Mouse (Mus musculus): ENCODE results near the gene Zfp706.
A peak's percentile ranks its signal among the peaks of the same experiment; 100 is the strongest.

Zfp706 gene

GRCm38 (mm10) chr15:37007233-37007958 lies at the start of gene Zfp706:
Gene Zfp706, minus strand, starts transcription at chr15:37007773.
- peak; percentile 94 for DNase-seq (ENCODE audit: low read depth, low spot score)

- DNase-seq (ENCODE audit: low read depth, low spot score): no peak
These were observed 47.0 kb upstream of the Zfp706 start for GRCm38 (mm10) chr15:37054582-37054981.

- no peak for DNase-seq (ENCODE audit: low read depth, low spot score)
These were observed 45.7 kb upstream of the Zfp706 start for GRCm38 (mm10) chr15:37053085-37053762.

GRCm38 (mm10) chr15:37047403-37047802 lies 39.8 kb upstream of the Zfp706 start:
- no peak for DNase-seq (ENCODE audit: low read depth, low spot score)

GRCm38 (mm10) chr15:37046586-37046985 lies 39.0 kb upstream of the Zfp706 start:
- no peak for DNase-seq (ENCODE audit: low read depth, low spot score)

GRCm38 (mm10) chr15:37046131-37046530 lies 38.6 kb upstream of the Zfp706 start:
- no peak for DNase-seq (ENCODE audit: low read depth, low spot score)

GRCm38 (mm10) chr15:37045456-37045855 lies 37.9 kb upstream of the Zfp706 start:
- DNase-seq (ENCODE audit: low read depth, low spot score): no peak

GRCm38 (mm10) chr15:37042559-37042958 lies 35.0 kb upstream of the Zfp706 start:
- DNase-seq (ENCODE audit: low read depth, low spot score): no peak

- DNase-seq (ENCODE audit: low read depth, low spot score): no peak
These were observed 33.6 kb upstream of the Zfp706 start for GRCm38 (mm10) chr15:37041214-37041613.

- no peak for DNase-seq (ENCODE audit: low read depth, low spot score)
These were observed 31.1 kb upstream of the Zfp706 start for GRCm38 (mm10) chr15:37038666-37039065.

- no peak for DNase-seq (ENCODE audit: low read depth, low spot score)
These were observed 30.1 kb upstream of the Zfp706 start for GRCm38 (mm10) chr15:37037704-37038103.

GRCm38 (mm10) chr15:37036481-37037156 lies 29.0 kb upstream of the Zfp706 start:
- no peak for DNase-seq (ENCODE audit: low read depth, low spot score)

GRCm38 (mm10) chr15:37034155-37034554 lies 26.6 kb upstream of the Zfp706 start:
- DNase-seq (ENCODE audit: low read depth, low spot score): no peak

- no peak for DNase-seq (ENCODE audit: low read depth, low spot score)
These were observed 25.9 kb upstream of the Zfp706 start for GRCm38 (mm10) chr15:37033431-37033830.

- peak; percentile 39 for DNase-seq (ENCODE audit: low read depth, low spot score)
These were observed 24.0 kb upstream of the Zfp706 start for GRCm38 (mm10) chr15:37031334-37032150.

- no peak for DNase-seq (ENCODE audit: low read depth, low spot score)
These were observed 23.4 kb upstream of the Zfp706 start for GRCm38 (mm10) chr15:37030929-37031328.

GRCm38 (mm10) chr15:37027956-37028355 lies 20.4 kb upstream of the Zfp706 start:
- DNase-seq (ENCODE audit: low read depth, low spot score): no peak

GRCm38 (mm10) chr15:37026458-37026857 lies 18.9 kb upstream of the Zfp706 start:
- DNase-seq (ENCODE audit: low read depth, low spot score): no peak

GRCm38 (mm10) chr15:37020581-37021245 lies 13.1 kb upstream of the Zfp706 start:
- DNase-seq (ENCODE audit: low read depth, low spot score): peak; percentile 14

GRCm38 (mm10) chr15:37019434-37019833 lies 11.9 kb upstream of the Zfp706 start:
- peak; percentile 47 for DNase-seq (ENCODE audit: low read depth, low spot score)

- DNase-seq (ENCODE audit: low read depth, low spot score): no peak
These were observed 4.3 kb upstream of the Zfp706 start for GRCm38 (mm10) chr15:37011897-37012296.

Data from 3T3-L1 (cell line).